ENCODE assay signal across 9 mouse cellular contexts in the genomic region with DNA sequence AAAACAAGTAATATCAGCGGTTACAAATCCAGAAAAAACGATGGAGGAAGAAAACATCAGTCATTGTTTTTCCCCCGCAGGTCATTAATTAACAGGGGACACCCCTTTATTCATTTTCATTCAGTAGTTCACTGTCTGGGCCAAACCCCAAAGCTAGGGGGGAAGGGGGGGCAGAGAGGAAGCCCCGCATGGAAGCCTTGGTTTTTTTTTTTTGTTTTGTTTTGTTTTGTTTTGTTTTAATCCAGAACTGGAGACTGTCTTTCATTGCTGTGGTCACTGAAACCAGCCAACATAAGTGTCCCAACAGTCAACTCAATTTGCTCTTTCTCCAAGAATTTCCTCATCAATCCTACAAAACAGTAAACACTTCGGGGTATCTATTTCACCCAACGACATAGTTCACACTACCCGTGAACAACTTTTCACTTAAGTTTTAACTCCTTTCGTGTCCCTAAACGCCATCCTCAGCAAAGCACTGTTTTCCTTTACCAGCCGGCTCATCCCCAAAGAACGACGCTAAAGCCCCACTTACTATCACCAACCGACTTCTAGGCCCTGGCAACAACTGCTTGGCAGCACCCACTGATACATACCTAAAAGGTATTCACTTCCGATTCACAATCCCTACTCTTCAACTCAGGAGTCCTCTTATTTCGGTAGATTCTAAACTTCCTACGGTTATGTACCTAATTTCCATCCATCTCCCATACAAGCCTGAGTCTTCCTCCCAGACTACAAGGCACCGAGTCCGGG. TPM values are rescaled to one million over a fixed set of nuclear protein-coding genes. Genes with fewer than 3 reads are reported as not detected.
DNase-seq lines count a peak whose midpoint lies in the region; ATAC-seq and TF ChIP-seq lines count a peak whose summit lies in the region.
"Had no signal": no experiment of that assay in that cellular context is flagged by ENCODE, and none has a peak within 500 bp of the region (broad histone marks: within the 10 kb centered on the region; RNA-seq: fewer than 3 reads in every experiment).

No protein-coding gene starts in this region.

- 29% methylated on average over 18 of the region's 18 CpGs for WGBS in hindbrain, embryonic 13.5 days
- WGBS in midbrain, embryonic 11.5 days: 32% methylated on average over 18 of the region's 18 CpGs

- H3K4me2 ChIP-seq in hindbrain, embryonic 13.5 days: peak overlapping the region; percentile 71
- H3K4me2 ChIP-seq in midbrain, embryonic 11.5 days: peak overlapping the region; percentile 81

- H3K4me1 ChIP-seq in hindbrain, embryonic 13.5 days (replicated peaks): peaks cover 26% of the 10 kb centered on the region
- H3K4me1 ChIP-seq in midbrain, embryonic 11.5 days (ENCODE audit: control insufficient read depth, insufficient read depth, low read length): peaks cover 8% of the 10 kb centered on the region

- no peaks in the 10 kb centered on the region for H3K9me3 ChIP-seq in hindbrain, embryonic 13.5 days
- H3K9me3 ChIP-seq in midbrain, embryonic 11.5 days (ENCODE audit: control insufficient read depth, low read length): no peaks in the 10 kb centered on the region

- intact Hi-C loops in gastrocnemius, adult 2 months (cut with DNase I): loop anchor here (5.0 kb wide), 2 partner anchors 106 to 241 kb away; partner anchors contain the start of genes Ccdc93 and Ddx18
- intact Hi-C loops in gastrocnemius, postnatal 14 days (cut with DNase I; ENCODE audit: low total_unique reads): no loop called here

- no peak for DNase-seq in gastrocnemius, adult 2 months
- DNase-seq in gastrocnemius, postnatal 14 days: no peak
- DNase-seq in thymus, postnatal 0 days (ENCODE audit: low spot score): peak; percentile 29
- no peak for DNase-seq in thymus, postnatal 36 days
- DNase-seq in midbrain, embryonic 11.5 days (ENCODE audit: low spot score, missing footprints): peak; percentile 83
- DNase-seq in cerebellum, adult 11 months: no peak
- no peak for DNase-seq in ovary, postnatal 36 days (ENCODE audit: low spot score)

- H3K9ac ChIP-seq in hindbrain, embryonic 13.5 days: peak overlapping the region; percentile 92
- H3K9ac ChIP-seq in midbrain, embryonic 11.5 days (ENCODE audit: low read length): peak overlapping the region; percentile 85

- no peaks in the 10 kb centered on the region for H3K27me3 ChIP-seq in hindbrain, embryonic 13.5 days
- H3K27me3 ChIP-seq in midbrain, embryonic 11.5 days (ENCODE audit: control insufficient read depth, insufficient read depth, low read length): no peaks in the 10 kb centered on the region
- H3K27me3 ChIP-seq: Patski had no signal

- peak overlapping the region; percentile 98 for H3K27ac ChIP-seq in gastrocnemius, adult 2 months
- H3K27ac ChIP-seq in hindbrain, embryonic 13.5 days: peak overlapping the region; percentile 94
- no peak overlapping the region for H3K27ac ChIP-seq in midbrain, embryonic 11.5 days (ENCODE audit: low read depth, low read length)

- H3K36me3 ChIP-seq in hindbrain, embryonic 13.5 days: no peaks in the 10 kb centered on the region
- H3K36me3 ChIP-seq in midbrain, embryonic 11.5 days (ENCODE audit: control insufficient read depth, insufficient read depth, low read length): no peaks in the 10 kb centered on the region

- no peak for TF ChIP-seq CTCF in gastrocnemius, adult 2 months (IDR thresholded peaks at IDR 0.05)

- H3K4me3 ChIP-seq in gastrocnemius, adult 2 months: peak overlapping the region; percentile 93
- peak overlapping the region; percentile 88 for H3K4me3 ChIP-seq in hindbrain, embryonic 13.5 days
- H3K4me3 ChIP-seq in midbrain, embryonic 11.5 days (ENCODE audit: low read depth, low read length): peak overlapping the region; percentile 53

- ATAC-seq in hindbrain, embryonic 13.5 days (ENCODE audit: low FRiP score): no peak
- ATAC-seq in midbrain, embryonic 11.5 days (ENCODE audit: low FRiP score): no peak

RNA-seq across cellular contexts. Expression of gene Insig2, which starts 5.6 kb away (rescaled TPM):
- total RNA-seq in gastrocnemius, adult 2 months (2021): 10 to 100 TPM; 59.4 to 62.5 TPM
- total RNA-seq in gastrocnemius, postnatal 14 days (2021): 10 to 100 TPM; 45.3 to 47.9 TPM
- polyA plus RNA-seq in thymus, postnatal 0 days (2015; fragmentation: Nextera tagmentation; extraction: Ambion mirVana): 43.0 and 45.0 TPM in 2 replicates
- polyA plus RNA-seq in hindbrain, embryonic 13.5 days (2015; fragmentation: Nextera tagmentation; extraction: Ambion mirVana): 43.4 and 49.5 TPM in 2 replicates
- 16.9 and 17.8 TPM in 2 replicates for polyA plus RNA-seq in midbrain, embryonic 11.5 days (2014; fragmentation: Nextera tagmentation; extraction: Ambion mirVana)

Comparison
In these comparisons a context has a peak if more than half of its experiments do, and no peak if none do; other contexts are left out.
1. DNase-seq: peak in thymus, postnatal 0 days (single experiment) and midbrain, embryonic 11.5 days (single experiment); none in gastrocnemius, adult 2 months (single experiment), gastrocnemius, postnatal 14 days (single experiment), thymus, postnatal 36 days (0 of 2), cerebellum, adult 11 months (single experiment) and ovary, postnatal 36 days (single experiment).
2. Peak in every context shown above with its lines, with median percentiles within 50 percentile points of each other: H3K4me3 ChIP-seq.